Mouse (Mus musculus) CH12.LX (cell line): ENCODE measurements around the gene Pknox2. TPM values are rescaled to one million over a fixed set of nuclear protein-coding genes. Genes with fewer than 3 reads are reported as not detected.

ENCODE experiments used
- DNase-seq: peaks from one replicate; pipeline ENCODE4 v3.0.0-alpha.2; 2013; ENCODE audit errors: extremely low read depth
- H3K27ac ChIP-seq: 2 replicates; pipeline ENCODE4 v1.5.1; 2012; ENCODE audit warnings: low read depth, mild to moderate bottlenecking, control low read depth, moderate library complexity; ENCODE audit not compliant: insufficient read depth
- H3K27me3 ChIP-seq: replicated peaks from 2 replicates; pipeline ENCODE3; 2012; ENCODE audit warnings: inconsistent platforms
- H3K36me3 ChIP-seq, 2 experiments: replicated peaks in 1 of 2; 2 replicates each; pipeline versions ENCODE3 to v1.6.1; 2012; ENCODE audit warnings: inconsistent platforms in 1 of 2, low read length in 1 of 2, mild to moderate bottlenecking in 1 of 2, mixed read lengths in 1 of 2, moderate library complexity in 1 of 2; ENCODE audit not compliant: control insufficient read depth in 1 of 2, insufficient read depth in 1 of 2
- H3K4me1 ChIP-seq, 2 experiments: 2 replicates each; pipeline ENCODE4 v1.6.1; 2012; ENCODE audit warnings: inconsistent platforms in 1 of 2, moderate library complexity in 1 of 2; ENCODE audit not compliant: insufficient read depth in 2 of 2, control insufficient read depth in 1 of 2
- H3K4me2 ChIP-seq: 2 replicates; pipeline ENCODE4 v1.6.1; 2012; ENCODE audit warnings: low read depth, mild to moderate bottlenecking, control low read depth; ENCODE audit not compliant: poor library complexity, insufficient read depth, severe bottlenecking
- H3K4me3 ChIP-seq, 3 experiments: fragments of 150-350 bp in 1 of 3; sonication (generic) in 1 of 3; replicated peaks in 1 of 3; 2 replicates each; pipeline versions ENCODE3 to v1.5.1; 2011 to 2012; ENCODE audit warnings: low read depth in 2 of 3, low read length in 2 of 3, mild to moderate bottlenecking in 2 of 3, moderate library complexity in 2 of 3, control low read depth in 1 of 3, improper control_type of control experiment in 1 of 3, inconsistent platforms in 1 of 3, mixed read lengths in 1 of 3; ENCODE audit not compliant: poor library complexity in 1 of 3
- H3K79me2 ChIP-seq: replicated peaks from 2 replicates; pipeline ENCODE4 v1.6.1; 2012; ENCODE audit warnings: mild to moderate bottlenecking, moderate library complexity; ENCODE audit not compliant: control insufficient read depth, poor library complexity, insufficient read depth, severe bottlenecking; ENCODE audit errors: extremely low read depth
- H3K9ac ChIP-seq: 2 replicates; pipeline ENCODE4 v1.6.1; 2012; ENCODE audit warnings: low read depth, mild to moderate bottlenecking, control low read depth, moderate library complexity; ENCODE audit not compliant: insufficient read depth
- H3K9me3 ChIP-seq: replicated peaks from 2 replicates; pipeline ENCODE3; 2012; ENCODE audit warnings: low read length, inconsistent platforms, mixed read lengths
- BHLHE40 ChIP-seq: IDR thresholded peaks from 2 replicates; pipeline ENCODE4 v1.6.1; 2011; ENCODE audit warnings: mild to moderate bottlenecking, low read depth, low read length, improper control_type of control experiment
- CHD1 ChIP-seq: IDR thresholded peaks from 2 replicates; pipeline ENCODE4 v1.6.1; 2012; ENCODE audit warnings: low read depth, low read length, improper control_type of control experiment, inconsistent platforms
- CHD2 ChIP-seq: IDR thresholded peaks from 2 replicates; pipeline ENCODE4 v1.6.1; 2011; ENCODE audit warnings: low read length, improper control_type of control experiment
- CTCF ChIP-seq, 2 experiments: IDR thresholded peaks in 1 of 2; conservative IDR thresholded peaks in 1 of 2; 2 replicates each; pipeline ENCODE4 v1.5.1; 2011 to 2012; ENCODE audit warnings: low read depth in 2 of 2, low read length in 2 of 2, improper control_type of control experiment in 1 of 2, inconsistent platforms in 1 of 2, mild to moderate bottlenecking in 1 of 2, moderate library complexity in 1 of 2
- E2F4 ChIP-seq: IDR thresholded peaks from 2 replicates; pipeline ENCODE4 v1.6.1; 2011; ENCODE audit warnings: low read depth, low read length, improper control_type of control experiment; ENCODE audit not compliant: insufficient replicate concordance
- ELF1 ChIP-seq: IDR thresholded peaks from 2 replicates; pipeline ENCODE4 v1.6.1; 2014; ENCODE audit warnings: low read depth, mild to moderate bottlenecking, inconsistent platforms, low read length, improper control_type of control experiment
- GABPA ChIP-seq: IDR thresholded peaks from 2 replicates; pipeline ENCODE4 v1.6.1; 2012; ENCODE audit warnings: low read depth, low read length, improper control_type of control experiment, inconsistent platforms; ENCODE audit not compliant: insufficient replicate concordance
- HCFC1 ChIP-seq: IDR thresholded peaks from 2 replicates; pipeline ENCODE4 v1.6.1; 2012; ENCODE audit warnings: low read depth, mild to moderate bottlenecking, inconsistent platforms, low read length, improper control_type of control experiment
- IRF4 ChIP-seq: IDR thresholded peaks from 2 replicates; pipeline ENCODE4 v1.6.1; 2014; ENCODE audit warnings: low read depth, mild to moderate bottlenecking, inconsistent platforms, low read length, improper control_type of control experiment
- JUN ChIP-seq: IDR thresholded peaks from 2 replicates; pipeline ENCODE4 v1.6.1; 2011; ENCODE audit warnings: low read depth, mild to moderate bottlenecking, low read length, improper control_type of control experiment, moderate library complexity; ENCODE audit not compliant: insufficient read depth
- JUND ChIP-seq: conservative IDR thresholded peaks from 2 replicates; pipeline ENCODE4 v1.6.1; 2011; ENCODE audit warnings: low read depth, low read length, improper control_type of control experiment
- KAT2A ChIP-seq: IDR thresholded peaks from 2 replicates; pipeline ENCODE4 v1.6.1; 2012; ENCODE audit warnings: low read length, improper control_type of control experiment, inconsistent platforms; ENCODE audit not compliant: insufficient replicate concordance
- MAFK ChIP-seq: IDR thresholded peaks from 2 replicates; pipeline ENCODE4 v1.6.1; 2011; ENCODE audit warnings: low read length, improper control_type of control experiment; ENCODE audit not compliant: insufficient replicate concordance
- MEF2A ChIP-seq: IDR thresholded peaks from 2 replicates; pipeline ENCODE4 v1.6.1; 2014; ENCODE audit warnings: low read depth, mild to moderate bottlenecking, inconsistent platforms, low read length, improper control_type of control experiment, borderline replicate concordance
- MYC ChIP-seq: IDR thresholded peaks from 2 replicates; pipeline ENCODE4 v1.6.1; 2011; ENCODE audit warnings: low read depth, mild to moderate bottlenecking, improper control_type of control experiment, low read length
- NELFE ChIP-seq: IDR thresholded peaks from 2 replicates; pipeline ENCODE4 v1.6.1; 2011; ENCODE audit warnings: low read depth, low read length, improper control_type of control experiment
- POLR2A ChIP-seq: IDR thresholded peaks from 2 replicates; pipeline ENCODE4 v1.6.1; 2011; ENCODE audit warnings: low read depth, mild to moderate bottlenecking, improper control_type of control experiment, low read length
- RAD21 ChIP-seq: IDR thresholded peaks from 2 replicates; pipeline ENCODE4 v1.6.1; 2011; ENCODE audit warnings: low read depth, mild to moderate bottlenecking, low read length, improper control_type of control experiment, moderate library complexity
- RCOR1 ChIP-seq: conservative IDR thresholded peaks from 2 replicates; pipeline ENCODE4 v1.6.1; 2012; ENCODE audit warnings: low read depth, mild to moderate bottlenecking, inconsistent platforms, low read length, improper control_type of control experiment
- SIN3A ChIP-seq: IDR thresholded peaks from 2 replicates; pipeline ENCODE4 v1.6.1; 2012; ENCODE audit warnings: low read length, improper control_type of control experiment, inconsistent platforms
- SMC3 ChIP-seq: IDR thresholded peaks from 2 replicates; pipeline ENCODE4 v1.6.1; 2011; ENCODE audit warnings: low read depth, low read length, improper control_type of control experiment
- TCF12 ChIP-seq: IDR thresholded peaks from 2 replicates; pipeline ENCODE4 v1.6.1; 2014; ENCODE audit warnings: low read depth, mild to moderate bottlenecking, inconsistent platforms, low read length, improper control_type of control experiment
- UBTF ChIP-seq: IDR thresholded peaks from 2 replicates; pipeline ENCODE4 v1.6.1; 2012; ENCODE audit warnings: low read depth, mild to moderate bottlenecking, inconsistent platforms, low read length, improper control_type of control experiment, moderate library complexity
- USF2 ChIP-seq: conservative IDR thresholded peaks from 2 replicates; pipeline ENCODE4 v1.6.1; 2011; ENCODE audit warnings: low read depth, low read length, improper control_type of control experiment
- ZC3H11A ChIP-seq: IDR thresholded peaks from 2 replicates; pipeline ENCODE4 v1.6.1; 2012; ENCODE audit warnings: low read depth, mild to moderate bottlenecking, inconsistent platforms, low read length, improper control_type of control experiment
- ZMIZ1 ChIP-seq: IDR thresholded peaks from 2 replicates; pipeline ENCODE4 v1.6.1; 2012; ENCODE audit warnings: low read depth, mild to moderate bottlenecking, inconsistent platforms, low read length, improper control_type of control experiment
- ZNF384 ChIP-seq: IDR thresholded peaks from 2 replicates; pipeline ENCODE4 v1.6.1; 2012; ENCODE audit warnings: low read depth, low read length, improper control_type of control experiment, inconsistent platforms
- dilution Hi-C: fragments of 300-500 bp; cut with MboI; formaldehyde crosslinking; loops from 2 replicates; pipeline ENCODE4 v1.14.3; 2020; ENCODE audit warnings: low sequenced_read_pairs; ENCODE audit not compliant: extremely low pct_unique_long_range_greater_than_20kb, extremely low pct_ligation_motif_present
- in situ Hi-C: fragments of 300-500 bp; cut with MboI; formaldehyde crosslinking; loops from 3 replicates; pipeline ENCODE4 v1.14.3; 2019; ENCODE audit warnings: low sequenced_read_pairs, low pct_ligation_motif_present, low pct_unique_long_range_greater_than_20kb, mixed read lengths
- polyA plus RNA-seq: library from polyadenylated mRNA; unstranded; fragments of >175 nt; gene quantifications from 2 replicates; pipeline ENCODE4 v1.2.1, GENCODE M21; 2012; ENCODE audit warnings: low read depth; ENCODE audit not compliant: insufficient read length
- total RNA-seq, 2 experiments: library from RNA; depleted of rRNA; stranded (reverse); fragments of 300-350 nt in 1 of 2; fragments of >200 nt in 1 of 2; gene quantifications; 2 replicates each; pipeline ENCODE4 v1.2.3; 2012 to 2014

Gene Pknox2
- total and polyA plus RNA-seq, 3 experiments, result 0.08 to 0.11 TPM; not detected in 1

GRCm38 (mm10) chr9:36898560-36898959 lies 248.6 kb downstream of the Pknox2 start:
- H3K4me2 ChIP-seq, result no peak overlapping the region
- H3K79me2 ChIP-seq, result no peaks in the 10 kb centered on the region

GRCm38 (mm10) chr9:36895009-36895693 lies 252.1 kb downstream of the Pknox2 start:
- H3K9me3 ChIP-seq, result no peaks in the 10 kb centered on the region
- no peaks in the 10 kb centered on the region for H3K79me2 ChIP-seq
- peak; percentile 37 for DNase-seq
- H3K4me3 ChIP-seq, result no peak overlapping the region
- in situ Hi-C loops (no loop called here), dilution Hi-C loops (no loop called here)
- H3K36me3 ChIP-seq, result no peaks in the 10 kb centered on the region
- no peak overlapping the region for H3K4me2 ChIP-seq
- no peak overlapping the region for H3K9ac ChIP-seq
- H3K27me3 ChIP-seq, result peaks cover 34% of the 10 kb centered on the region
- TF ChIP-seq MEF2A (no peak), CHD1 (no peak), IRF4 (no peak), SMC3 (peak; percentile 47), ZMIZ1 (no peak), MYC (no peak), MAFK (no peak), BHLHE40 (no peak), CTCF (conservative IDR thresholded peaks at IDR 0.05 in 1 of 2, IDR thresholded peaks at IDR 0.05 in 1 of 2; ENCODE audit: low read depth in 2 of 2, low read length in 2 of 2) (peak; percentile 39 to 72; a peak in 3 of 4 replicates), HCFC1 (no peak), RAD21 (peak; percentile 70), RCOR1 (no peak), E2F4 (no peak), NELFE (no peak), TCF12 (no peak), ELF1 (no peak), POLR2A (no peak), SIN3A (no peak), USF2 (no peak), JUND (no peak)
- 0 out of 4 replicates have a peak, but pooled peaks cover 0 to 2% of the 10 kb centered on the region in 2 experiments for H3K4me1 ChIP-seq
- H3K27ac ChIP-seq, result no peak overlapping the region

More at GRCm38 (mm10) chr9:36898560-36898959, 248.6 kb downstream of the Pknox2 start:
- H3K4me1 ChIP-seq, result no peaks in the 10 kb centered on the region
- TF ChIP-seq E2F4 (no peak), NELFE (no peak), KAT2A (no peak), ELF1 (no peak), UBTF (no peak), ZMIZ1 (no peak), JUN (no peak), ZC3H11A (no peak), GABPA (no peak), HCFC1 (no peak), CHD2 (no peak), MEF2A (no peak), ZNF384 (no peak)
- no peak overlapping the region for H3K4me3 ChIP-seq
- H3K27ac ChIP-seq, result no peak overlapping the region
- H3K9me3 ChIP-seq, result no peaks in the 10 kb centered on the region
- no peak overlapping the region for H3K9ac ChIP-seq
- DNase-seq, result no peak
- H3K36me3 ChIP-seq, result no peaks in the 10 kb centered on the region
- in situ Hi-C loops, result no loop called here
- dilution Hi-C loops, result no loop called here
- peaks cover 23% of the 10 kb centered on the region for H3K27me3 ChIP-seq
